Mouse (Mus musculus) ovary, postnatal 10 days (tissue): ENCODE measurements around the gene Tpcn2.

ENCODE experiments used
- DNase-seq: peaks from one replicate; pipeline ENCODE4 v3.0.0; 2022; ENCODE audit warnings: low spot score

Gene Tpcn2

GRCm38 (mm10) chr7:145299562-145300320 lies 15.9 kb upstream of the Tpcn2 start:
- no peak for DNase-seq

- DNase-seq = no peak
Measured at GRCm38 (mm10) chr7:145298666-145299490, 15.1 kb upstream of the Tpcn2 start.

DNA sequence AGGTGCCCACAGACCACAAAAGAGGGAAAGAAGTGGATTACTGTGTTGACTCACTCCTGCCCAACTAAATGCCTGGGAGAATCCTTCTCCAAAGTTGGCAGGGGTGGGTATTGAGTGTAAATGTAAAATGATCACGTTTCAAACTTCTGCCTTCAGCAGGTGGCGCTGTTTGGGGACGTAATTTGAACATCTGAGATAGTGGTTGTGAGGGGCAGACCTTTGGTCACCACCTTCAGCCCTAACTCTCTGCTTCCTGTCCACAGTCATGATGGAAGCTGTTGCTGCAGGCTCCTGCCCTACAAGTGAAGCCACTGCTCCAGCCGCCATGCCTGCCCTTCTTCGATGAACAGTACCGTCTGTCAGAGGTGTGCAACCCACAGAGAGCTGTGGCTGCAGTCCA lies 10.0 kb upstream of the Tpcn2 start:
- no peak for DNase-seq

DNA sequence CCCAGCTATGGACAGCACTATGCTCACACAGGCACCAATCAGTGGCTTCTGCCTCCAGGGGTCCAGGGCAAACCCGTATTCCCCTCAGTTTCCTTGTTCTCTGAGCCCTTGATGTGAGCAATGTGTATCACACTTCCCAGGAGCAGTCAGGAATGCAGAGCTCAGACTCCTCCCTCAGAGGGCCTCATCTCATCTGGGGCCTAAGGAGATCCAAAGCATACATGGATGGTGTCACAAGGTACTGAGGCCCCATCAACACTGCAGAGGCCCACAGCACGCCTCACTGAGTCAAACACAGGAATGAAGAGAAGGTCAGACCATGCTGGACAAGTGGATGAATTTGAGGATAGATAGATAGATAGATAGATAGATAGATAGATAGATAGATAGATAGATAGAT lies 8.9 kb upstream of the Tpcn2 start:
- DNase-seq = no peak

GRCm38 (mm10) chr7:145291847-145292246 lies 8.0 kb upstream of the Tpcn2 start:
- DNase-seq = no peak

GRCm38 (mm10) chr7:145289302-145289701 lies 5.5 kb upstream of the Tpcn2 start:
- no peak for DNase-seq

DNA sequence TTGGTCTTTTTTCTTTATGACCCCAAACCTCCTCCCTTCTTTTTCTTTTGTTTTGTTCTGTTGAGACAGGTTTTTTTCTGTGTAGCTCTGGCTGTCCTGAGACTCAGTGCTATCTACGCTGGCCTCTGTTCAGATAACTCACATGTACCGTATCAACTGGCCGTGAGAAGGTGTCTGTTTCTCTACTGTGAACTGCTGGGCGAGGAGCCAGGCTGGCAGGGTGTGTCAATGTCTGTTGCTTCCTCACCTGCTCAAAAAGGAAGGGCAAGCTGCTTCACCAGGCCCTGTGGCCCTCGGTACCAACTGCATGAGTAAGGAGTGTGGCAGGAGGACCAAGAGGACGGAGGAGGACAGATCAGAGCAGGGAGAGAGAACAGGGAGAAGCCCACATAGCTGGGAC lies 3.6 kb upstream of the Tpcn2 start:
- DNase-seq = no peak

- DNase-seq = no peak
Measured at GRCm38 (mm10) chr7:145285476-145285875, 1.7 kb upstream of the Tpcn2 start.

- DNase-seq = no peak
Measured at GRCm38 (mm10) chr7:145284293-145284692, 482 bp upstream of the Tpcn2 start.

- no peak for DNase-seq
Measured at GRCm38 (mm10) chr7:145283041-145283440, 770 bp downstream of the Tpcn2 start.

DNA sequence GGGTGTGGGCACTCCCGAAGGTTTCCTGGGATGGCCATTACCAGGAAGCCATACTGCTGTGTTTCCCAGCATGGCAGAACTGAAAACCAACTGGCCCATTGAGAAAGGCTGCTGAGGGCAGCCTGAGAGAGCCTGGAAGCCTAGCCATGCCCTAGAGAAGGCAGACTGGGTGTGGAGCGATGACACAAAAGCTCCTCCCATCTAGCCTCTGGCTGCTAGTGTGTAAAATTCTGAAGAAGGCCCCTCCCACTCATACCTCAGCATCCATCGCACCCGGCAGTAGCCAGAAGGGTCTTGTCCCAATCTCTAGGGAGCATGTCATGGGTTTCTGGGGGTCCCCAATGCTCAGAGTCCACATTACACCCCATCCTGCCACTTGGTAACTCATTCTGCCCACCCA lies 2.4 kb downstream of the Tpcn2 start:
- no peak for DNase-seq

DNA sequence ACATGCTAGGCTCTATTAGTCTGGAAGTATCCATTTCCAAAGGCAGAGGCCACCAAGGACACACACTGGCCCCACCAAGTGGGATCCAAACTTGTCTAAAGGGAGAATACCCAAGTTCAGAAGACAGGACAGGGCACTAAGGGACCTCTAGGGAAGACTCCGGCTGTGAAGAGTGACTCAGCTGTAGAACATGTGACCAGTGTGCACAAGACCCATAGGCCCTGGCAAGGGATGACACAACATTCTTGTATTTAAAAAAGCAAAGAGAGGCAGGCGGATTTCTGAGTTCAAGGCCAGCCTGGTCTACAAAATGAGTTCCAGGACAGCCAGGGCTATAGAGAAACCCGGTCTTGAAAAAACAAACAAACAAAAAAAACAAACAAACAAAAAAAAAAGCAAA lies 8.3 kb downstream of the Tpcn2 start:
- DNase-seq = no peak

DNA sequence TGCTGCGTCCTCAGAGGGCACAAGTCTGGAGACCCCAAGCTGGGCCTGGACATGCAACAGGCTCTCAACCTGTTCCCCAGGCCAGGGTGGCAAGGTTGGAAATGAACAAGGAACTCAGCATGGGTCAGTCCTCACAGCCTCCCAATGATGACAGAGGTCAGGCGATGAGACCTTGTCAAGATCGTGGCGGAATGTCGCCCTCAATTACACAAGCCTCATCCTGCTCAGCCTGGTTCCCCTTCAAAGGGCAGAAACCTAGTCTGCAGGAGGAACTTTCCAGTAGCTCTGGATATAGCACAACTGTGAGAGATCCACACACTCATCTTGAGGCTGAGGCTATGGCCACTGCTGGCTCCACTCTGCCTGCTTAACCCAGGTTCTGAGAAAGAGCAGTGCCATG lies 12.9 kb downstream of the Tpcn2 start:
- DNase-seq = no peak

GRCm38 (mm10) chr7:145268890-145269289 lies 14.9 kb downstream of the Tpcn2 start:
- no peak for DNase-seq

GRCm38 (mm10) chr7:145266011-145266410 lies 17.8 kb downstream of the Tpcn2 start:
- DNase-seq = no peak

- no peak for DNase-seq
Measured at GRCm38 (mm10) chr7:145264202-145264601, 19.6 kb downstream of the Tpcn2 start.

GRCm38 (mm10) chr7:145256092-145256491 lies 27.7 kb downstream of the Tpcn2 start:
- DNase-seq = no peak

DNA sequence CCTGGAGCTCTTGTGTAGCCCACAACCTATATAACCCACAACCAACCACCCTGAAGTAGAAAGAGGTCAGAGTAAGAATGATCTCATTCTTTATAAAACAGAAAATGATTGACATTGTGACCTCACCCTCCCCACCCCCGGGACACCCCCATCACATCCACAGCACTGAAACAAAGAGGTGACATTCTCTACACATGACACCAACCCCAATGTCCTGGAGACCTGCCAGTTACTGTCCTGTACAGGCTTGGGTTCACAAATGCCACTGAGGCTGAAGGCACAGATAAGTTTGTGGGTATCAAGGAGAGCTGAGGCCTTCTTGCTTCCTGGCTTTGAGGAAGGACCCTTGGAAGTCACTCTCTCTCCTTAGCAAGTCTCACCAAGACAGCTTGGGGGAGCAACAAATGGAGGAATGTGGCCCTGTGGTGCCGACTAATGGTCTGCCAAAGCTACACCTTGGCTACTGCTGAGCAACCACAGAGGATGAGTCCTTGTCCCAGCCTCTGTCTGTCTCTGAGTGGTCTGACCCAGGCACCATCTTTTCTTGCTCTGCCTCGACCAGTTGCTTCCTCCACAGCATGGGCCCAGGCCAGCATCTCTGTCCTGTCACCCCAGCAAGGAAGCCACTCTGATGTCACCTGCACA lies 29.7 kb downstream of the Tpcn2 start:
- DNase-seq = no peak

- peak; percentile 66 for DNase-seq
Measured at GRCm38 (mm10) chr7:145252715-145253476, 30.9 kb downstream of the Tpcn2 start.

DNA sequence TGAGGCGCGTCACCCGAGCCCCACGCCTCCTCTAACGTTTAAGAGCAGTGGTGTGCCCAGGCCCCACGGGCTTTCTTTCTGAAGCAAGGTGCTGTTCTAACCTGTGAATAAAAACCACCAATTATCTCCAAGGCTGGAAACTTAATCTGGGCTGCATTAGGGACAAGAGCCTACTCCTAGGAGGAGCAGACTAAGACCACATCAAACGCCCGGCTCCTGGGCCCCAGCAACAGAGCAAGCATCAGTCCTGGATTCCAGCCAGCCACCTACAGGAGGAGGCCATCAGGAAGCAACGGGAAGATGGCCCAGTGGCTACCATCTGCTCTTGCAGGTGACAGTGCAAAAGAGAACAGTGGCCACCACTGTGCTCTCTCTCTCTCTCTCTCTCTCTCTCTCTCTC lies 33.6 kb downstream of the Tpcn2 start:
- DNase-seq = no peak

DNA sequence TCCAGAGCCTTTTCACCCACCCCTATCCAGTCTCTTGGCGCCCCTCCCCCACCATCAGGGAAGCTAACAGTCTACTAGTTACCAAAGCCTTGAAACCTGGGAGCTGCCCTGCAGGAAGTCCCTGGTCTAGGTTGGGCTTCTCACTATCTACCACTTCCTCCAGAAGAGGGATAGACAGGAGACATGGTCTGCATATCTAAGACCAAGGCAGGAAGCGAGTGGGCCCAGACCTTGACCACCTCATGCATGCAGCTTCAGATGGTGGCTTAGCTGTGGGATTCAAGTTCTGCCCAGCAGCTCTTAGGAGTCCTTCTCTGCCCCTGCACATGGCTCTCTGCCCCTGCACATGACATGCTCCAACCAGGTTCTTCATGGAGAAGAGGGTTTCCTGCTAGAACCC lies 34.9 kb downstream of the Tpcn2 start:
- DNase-seq = no peak
